Mouse (Mus musculus): ENCODE data around the gene Scaf1.

Gene Scaf1

GRCm38 (mm10) chr7:45015957-45016612, at the start of gene Scaf1:
Gene Scaf1, minus strand, starts transcription at chr7:45016363.
- in situ Hi-C loops (cut with MboI, MseI), result loop anchor here (5.0 kb wide), 1 partner anchor 41 kb away; no protein-coding TSS in a partner anchor

GRCm38 (mm10) chr7:45062239-45062835, 46.2 kb upstream of the Scaf1 start, which contains the start of the genes Nosip and Prrg2:
Gene Nosip, plus strand, starts transcription at chr7:45062429.
Gene Prrg2, minus strand, starts transcription at chr7:45062677.
- in situ Hi-C loops (cut with MboI, MseI), result no loop called here

- in situ Hi-C loops (cut with MboI, MseI), result no loop called here
Observed at GRCm38 (mm10) chr7:45061532-45062075, 45.4 kb upstream of the Scaf1 start.

- in situ Hi-C loops (cut with MboI, MseI), result no loop called here
Observed at GRCm38 (mm10) chr7:45060632-45061122, 44.5 kb upstream of the Scaf1 start.

- in situ Hi-C loops (cut with MboI, MseI), result loop anchor here (5.0 kb wide), 1 partner anchor 42 kb away; the partner anchor contains the start of genes Rras and Scaf1
Observed at GRCm38 (mm10) chr7:45058607-45059571, 42.7 kb upstream of the Scaf1 start.

GRCm38 (mm10) chr7:45056972-45057348, 40.8 kb upstream of the Scaf1 start:
- in situ Hi-C loops (cut with MboI, MseI), result loop anchor here (5.0 kb wide), 1 partner anchor 40 kb away; the partner anchor contains the start of genes Rras and Scaf1

- in situ Hi-C loops (cut with MboI, MseI), result loop anchor here (5.0 kb wide), 1 partner anchor 39 kb away; the partner anchor contains the start of genes Rras and Scaf1
Observed at GRCm38 (mm10) chr7:45056329-45056971, 40.3 kb upstream of the Scaf1 start.

GRCm38 (mm10) chr7:45053931-45054510, 37.9 kb upstream of the Scaf1 start:
- in situ Hi-C loops (cut with MboI, MseI), result no loop called here

GRCm38 (mm10) chr7:45053117-45053930, 37.2 kb upstream of the Scaf1 start:
- in situ Hi-C loops (cut with MboI, MseI), result no loop called here

GRCm38 (mm10) chr7:45052862-45053116, 36.6 kb upstream of the Scaf1 start, which contains the start of gene Prr12:
Gene Prr12, minus strand, starts transcription at chr7:45052881.
- in situ Hi-C loops (cut with MboI, MseI), result no loop called here

- in situ Hi-C loops (cut with MboI, MseI), result no loop called here
Observed at GRCm38 (mm10) chr7:45052181-45052861, 36.2 kb upstream of the Scaf1 start.

- in situ Hi-C loops (cut with MboI, MseI), result no loop called here
Observed at GRCm38 (mm10) chr7:45051601-45051974, 35.4 kb upstream of the Scaf1 start.

- in situ Hi-C loops (cut with MboI, MseI), result no loop called here
Observed at GRCm38 (mm10) chr7:45050945-45051600, 34.9 kb upstream of the Scaf1 start.

- in situ Hi-C loops (cut with MboI, MseI), result no loop called here
Observed at GRCm38 (mm10) chr7:45048923-45049657, 32.9 kb upstream of the Scaf1 start.

GRCm38 (mm10) chr7:45048001-45048890, 32.1 kb upstream of the Scaf1 start:
- in situ Hi-C loops (cut with MboI, MseI), result no loop called here

GRCm38 (mm10) chr7:45047491-45047890, 31.3 kb upstream of the Scaf1 start:
- in situ Hi-C loops (cut with MboI, MseI), result no loop called here

GRCm38 (mm10) chr7:45046853-45047350, 30.7 kb upstream of the Scaf1 start:
- in situ Hi-C loops (cut with MboI, MseI), result no loop called here
